Mouse (Mus musculus): ENCODE measurements around the gene Rec114. TPM values are rescaled to one million over a fixed set of nuclear protein-coding genes. Genes with fewer than 3 reads are reported as not detected.

The Rec114 gene
- polyA plus RNA-seq, 1 experiment: not detected

- Histone ChIP-seq H3K27ac (ENCODE audit: insufficient read depth, low read depth, low read length) (no peak overlapping the region), H3K4me3 (ENCODE audit: insufficient read depth, low read depth, low read length) (no peak overlapping the region), H3K4me1 (ENCODE audit: control insufficient read depth, insufficient read depth, low read length) (0 out of 2 replicates have a peak, but pooled peaks cover 4% of the 10 kb centered on the region)
- TF ChIP-seq POLR2A (IDR thresholded peaks at IDR 0.05; ENCODE audit: insufficient read depth, low read depth, low read length): no peak
- no peak for TF ChIP-seq CTCF (IDR thresholded peaks at IDR 0.05; ENCODE audit: insufficient read depth, low read depth, low read length)
- 69% methylated on average over 6 of the region's 6 CpGs for WGBS
Observed at GRCm38 (mm10) chr9:58675371-58675770, 68.4 kb downstream of the Rec114 start.

GRCm38 (mm10) chr9:58674736-58675135 lies 69.0 kb downstream of the Rec114 start:
- Histone ChIP-seq H3K27ac (ENCODE audit: insufficient read depth, low read depth, low read length) (no peak overlapping the region), H3K4me1 (ENCODE audit: control insufficient read depth, insufficient read depth, low read length) (0 out of 2 replicates have a peak, but pooled peaks cover 4% of the 10 kb centered on the region), H3K4me3 (ENCODE audit: insufficient read depth, low read depth, low read length) (no peak overlapping the region)
- TF ChIP-seq POLR2A (IDR thresholded peaks at IDR 0.05; ENCODE audit: insufficient read depth, low read depth, low read length) (no peak), CTCF (IDR thresholded peaks at IDR 0.05; ENCODE audit: insufficient read depth, low read depth, low read length) (no peak)
- WGBS: 76% methylated on average over 11 of the region's 11 CpGs

GRCm38 (mm10) chr9:58672474-58672873 lies 71.3 kb downstream of the Rec114 start:
- Histone ChIP-seq H3K27ac (ENCODE audit: insufficient read depth, low read depth, low read length) (no peak overlapping the region), H3K4me1 (ENCODE audit: control insufficient read depth, insufficient read depth, low read length) (0 out of 2 replicates have a peak, but pooled peaks cover 4% of the 10 kb centered on the region), H3K4me3 (ENCODE audit: insufficient read depth, low read depth, low read length) (no peak overlapping the region)
- no peak for TF ChIP-seq CTCF (IDR thresholded peaks at IDR 0.05; ENCODE audit: insufficient read depth, low read depth, low read length)
- no peak for TF ChIP-seq POLR2A (IDR thresholded peaks at IDR 0.05; ENCODE audit: insufficient read depth, low read depth, low read length)
- 61% methylated on average over 4 of the region's 4 CpGs for WGBS

GRCm38 (mm10) chr9:58669819-58670218 lies 73.9 kb downstream of the Rec114 start:
- no peak overlapping the region for H3K4me3 ChIP-seq (ENCODE audit: insufficient read depth, low read depth, low read length)
- peaks cover 2% of the 10 kb centered on the region; the same call in 1 of the 2 replicates for H3K4me1 ChIP-seq (ENCODE audit: control insufficient read depth, insufficient read depth, low read length)
- no peak overlapping the region for H3K27ac ChIP-seq (ENCODE audit: insufficient read depth, low read depth, low read length)

GRCm38 (mm10) chr9:58669071-58669470 lies 74.7 kb downstream of the Rec114 start:
- no peak for TF ChIP-seq POLR2A (IDR thresholded peaks at IDR 0.05; ENCODE audit: insufficient read depth, low read depth, low read length)
- TF ChIP-seq CTCF (IDR thresholded peaks at IDR 0.05; ENCODE audit: insufficient read depth, low read depth, low read length): no peak
- 32% methylated on average over 3 of the region's 3 CpGs for WGBS
- Histone ChIP-seq H3K4me1 (ENCODE audit: control insufficient read depth, insufficient read depth, low read length) (no peaks in the 10 kb centered on the region; the same call in 1 of the 2 replicates), H3K4me3 (ENCODE audit: insufficient read depth, low read depth, low read length) (no peak overlapping the region), H3K27ac (ENCODE audit: insufficient read depth, low read depth, low read length) (no peak overlapping the region)

More at GRCm38 (mm10) chr9:58669819-58670218, 73.9 kb downstream of the Rec114 start:
- no peak for TF ChIP-seq POLR2A (IDR thresholded peaks at IDR 0.05; ENCODE audit: insufficient read depth, low read depth, low read length)
- no peak for TF ChIP-seq CTCF (IDR thresholded peaks at IDR 0.05; ENCODE audit: insufficient read depth, low read depth, low read length)
- 96% methylated on average over 6 of the region's 6 CpGs for WGBS

GRCm38 (mm10) chr9:58668171-58668570 lies 75.6 kb downstream of the Rec114 start:
- over 99% methylated on average over 3 of the region's 3 CpGs for WGBS
- no peak for TF ChIP-seq CTCF (IDR thresholded peaks at IDR 0.05; ENCODE audit: insufficient read depth, low read depth, low read length)
- TF ChIP-seq POLR2A (IDR thresholded peaks at IDR 0.05; ENCODE audit: insufficient read depth, low read depth, low read length): no peak
- Histone ChIP-seq H3K4me1 (ENCODE audit: control insufficient read depth, insufficient read depth, low read length) (no peaks in the 10 kb centered on the region; the same call in 1 of the 2 replicates), H3K27ac (ENCODE audit: insufficient read depth, low read depth, low read length) (no peak overlapping the region), H3K4me3 (ENCODE audit: insufficient read depth, low read depth, low read length) (no peak overlapping the region)

GRCm38 (mm10) chr9:58667244-58667643 lies 76.5 kb downstream of the Rec114 start:
- no peak overlapping the region for H3K27ac ChIP-seq (ENCODE audit: insufficient read depth, low read depth, low read length)
- H3K4me1 ChIP-seq (ENCODE audit: control insufficient read depth, insufficient read depth, low read length): no peaks in the 10 kb centered on the region; the same call in 1 of the 2 replicates
- no peak for TF ChIP-seq POLR2A (IDR thresholded peaks at IDR 0.05; ENCODE audit: insufficient read depth, low read depth, low read length)
- no peak for TF ChIP-seq CTCF (IDR thresholded peaks at IDR 0.05; ENCODE audit: insufficient read depth, low read depth, low read length)
- no peak overlapping the region for H3K4me3 ChIP-seq (ENCODE audit: insufficient read depth, low read depth, low read length)
- 89% methylated on average over 9 of the region's 9 CpGs for WGBS

GRCm38 (mm10) chr9:58666191-58666590 lies 77.6 kb downstream of the Rec114 start:
- TF ChIP-seq POLR2A (IDR thresholded peaks at IDR 0.05; ENCODE audit: insufficient read depth, low read depth, low read length): no peak
- no peak for TF ChIP-seq CTCF (IDR thresholded peaks at IDR 0.05; ENCODE audit: insufficient read depth, low read depth, low read length)
- 43% methylated on average over 9 of the region's 9 CpGs for WGBS
- Histone ChIP-seq H3K4me3 (ENCODE audit: insufficient read depth, low read depth, low read length) (no peak overlapping the region), H3K27ac (ENCODE audit: insufficient read depth, low read depth, low read length) (no peak overlapping the region), H3K4me1 (ENCODE audit: control insufficient read depth, insufficient read depth, low read length) (no peaks in the 10 kb centered on the region; the same call in 1 of the 2 replicates)

- H3K4me1 ChIP-seq (ENCODE audit: control insufficient read depth, insufficient read depth, low read length): peaks cover 2% of the 10 kb centered on the region; the same call in 1 of the 2 replicates
- H3K4me3 ChIP-seq (ENCODE audit: insufficient read depth, low read depth, low read length): no peak overlapping the region
- WGBS: 79% methylated on average over 9 of the region's 9 CpGs
- no peak overlapping the region for H3K27ac ChIP-seq (ENCODE audit: insufficient read depth, low read depth, low read length)
- TF ChIP-seq POLR2A (IDR thresholded peaks at IDR 0.05; ENCODE audit: insufficient read depth, low read depth, low read length): no peak
- no peak for TF ChIP-seq CTCF (IDR thresholded peaks at IDR 0.05; ENCODE audit: insufficient read depth, low read depth, low read length)
Observed at GRCm38 (mm10) chr9:58665492-58665891, 78.3 kb downstream of the Rec114 start.
